Comparison of ENCODE assay signal across 15 mouse cellular contexts in genomic region chr11:56751918-56752317, GRCm38 (mm10).
A peak's percentile ranks its signal among the peaks of the same experiment; 100 is the strongest.
DNase-seq lines count a peak whose midpoint lies in the region; ATAC-seq and TF ChIP-seq lines count a peak whose summit lies in the region.
"Had no signal": no experiment of that assay in that cellular context is flagged by ENCODE, and none has a peak within 500 bp of the region (broad histone marks: within the 10 kb centered on the region; RNA-seq: fewer than 3 reads in every experiment).

No protein-coding gene starts in this region.

- no peak overlapping the region for H3K9ac ChIP-seq in heart, postnatal 0 days (replicated peaks; ENCODE audit: low read depth, low read length)
- H3K9ac ChIP-seq in intestine, postnatal 0 days (ENCODE audit: low read depth, low read length) = no peak overlapping the region
- H3K9ac ChIP-seq: forebrain, embryonic 12.5 days; liver, postnatal 0 days had no signal

- H3K27me3 ChIP-seq in heart, embryonic 10.5 days (ENCODE audit: insufficient read depth, poor library complexity, severe bottlenecking) = no peaks in the 10 kb centered on the region
- H3K27me3 ChIP-seq in heart, postnatal 0 days (ENCODE audit: control insufficient read depth, insufficient read depth, low read length) = no peaks in the 10 kb centered on the region
- H3K27me3 ChIP-seq in intestine, postnatal 0 days (replicated peaks; ENCODE audit: control insufficient read depth, insufficient read depth, low read length) = no peaks in the 10 kb centered on the region
- no peaks in the 10 kb centered on the region for H3K27me3 ChIP-seq in midbrain, embryonic 10.5 days (ENCODE audit: low read depth, poor library complexity, severe bottlenecking)
- H3K27me3 ChIP-seq: forebrain, embryonic 12.5 days had no signal

- no peak overlapping the region for H3K4me3 ChIP-seq in heart, embryonic 10.5 days
- no peak overlapping the region for H3K4me3 ChIP-seq in heart, postnatal 0 days (ENCODE audit: low read depth, low read length)
- no peak overlapping the region for H3K4me3 ChIP-seq in intestine, postnatal 0 days (ENCODE audit: low read depth, low read length)
- H3K4me3 ChIP-seq in midbrain, embryonic 10.5 days = no peak overlapping the region
- H3K4me3 ChIP-seq: forebrain, embryonic 12.5 days; gastrocnemius, adult 2 months had no signal

- 45% methylated on average over 5 of the region's 5 CpGs for WGBS in heart, embryonic 10.5 days
- 25% methylated on average over 5 of the region's 5 CpGs for WGBS in heart, postnatal 0 days
- 60% methylated on average over 5 of the region's 5 CpGs for WGBS in intestine, postnatal 0 days
- WGBS in midbrain, embryonic 10.5 days = 44% methylated on average over 5 of the region's 5 CpGs

- H3K27ac ChIP-seq in heart, embryonic 10.5 days = no peak overlapping the region
- no peak overlapping the region for H3K27ac ChIP-seq in heart, postnatal 0 days (ENCODE audit: low read depth)
- H3K27ac ChIP-seq in intestine, postnatal 0 days (ENCODE audit: low read depth, low read length) = no peak overlapping the region
- H3K27ac ChIP-seq in midbrain, embryonic 10.5 days (replicated peaks) = no peak overlapping the region
- H3K27ac ChIP-seq: forebrain, embryonic 12.5 days; gastrocnemius, adult 2 months; stomach, postnatal 0 days had no signal

- no peak overlapping the region for H3K4me2 ChIP-seq in heart, postnatal 0 days (ENCODE audit: low read depth, low read length)
- no peak overlapping the region for H3K4me2 ChIP-seq in intestine, postnatal 0 days (replicated peaks; ENCODE audit: low read depth)
- H3K4me2 ChIP-seq: forebrain, embryonic 12.5 days had no signal

- peak; percentile 39; the same call in 1 of the 2 replicates for ATAC-seq in heart, postnatal 0 days (ENCODE audit: insufficient read depth, low read depth)
- no peak for ATAC-seq in intestine, postnatal 0 days
- ATAC-seq: liver, postnatal 0 days had no signal

- peak; percentile 11 to 26 for DNase-seq in adrenal gland, adult (ENCODE audit: inconsistent age in 2 of 2, low spot score in 1 of 2)
- no peak for DNase-seq in adrenal gland, postnatal 14 days
- DNase-seq in heart, adult 8-10 months (ENCODE audit: low spot score) = peak; percentile 49
- no peak for DNase-seq in heart, embryonic 10.5 days (ENCODE audit: low spot score)
- peak; percentile 18 for DNase-seq in heart, postnatal 0 days (ENCODE audit: low spot score)
- peak; percentile 4 to 33 for DNase-seq in lung, postnatal 4 days
- no peak for DNase-seq in midbrain, embryonic 10.5 days (ENCODE audit: low spot score)
- DNase-seq: cerebellum, adult 11-12 months; gastrocnemius, adult 2 months; kidney, adult 9 months; liver, postnatal 0 days; thymus, postnatal 36 days had no signal

- H3K36me3 ChIP-seq in heart, embryonic 10.5 days = no peaks in the 10 kb centered on the region
- H3K36me3 ChIP-seq in heart, postnatal 0 days (replicated peaks; ENCODE audit: control insufficient read depth, insufficient read depth, low read length) = no peaks in the 10 kb centered on the region
- H3K36me3 ChIP-seq in intestine, postnatal 0 days (ENCODE audit: control insufficient read depth, insufficient read depth) = no peaks in the 10 kb centered on the region
- no peaks in the 10 kb centered on the region for H3K36me3 ChIP-seq in midbrain, embryonic 10.5 days
- H3K36me3 ChIP-seq: forebrain, embryonic 12.5 days had no signal

- TF ChIP-seq EP300 in heart, postnatal 0 days (IDR thresholded peaks at IDR 0.05; ENCODE audit: low read depth) = no peak

- no peak for TF ChIP-seq CTCF in heart, postnatal 0 days (IDR thresholded peaks at IDR 0.05; ENCODE audit: low read depth)
- no peak for TF ChIP-seq CTCF in intestine, postnatal 0 days (IDR thresholded peaks at IDR 0.05; ENCODE audit: low read depth)

- no peaks in the 10 kb centered on the region for H3K9me3 ChIP-seq in heart, embryonic 10.5 days
- H3K9me3 ChIP-seq in heart, postnatal 0 days (replicated peaks; ENCODE audit: control insufficient read depth, low read length) = no peaks in the 10 kb centered on the region
- H3K9me3 ChIP-seq in intestine, postnatal 0 days (ENCODE audit: control insufficient read depth) = no peaks in the 10 kb centered on the region
- H3K9me3 ChIP-seq in midbrain, embryonic 10.5 days (replicated peaks) = no peaks in the 10 kb centered on the region
- H3K9me3 ChIP-seq: forebrain, embryonic 12.5 days had no signal

- no peaks in the 10 kb centered on the region; the same call in 1 of the 2 replicates for H3K4me1 ChIP-seq in heart, embryonic 10.5 days
- no peaks in the 10 kb centered on the region; the same call in 1 of the 2 replicates for H3K4me1 ChIP-seq in heart, postnatal 0 days (ENCODE audit: control insufficient read depth, insufficient read depth)
- no peaks in the 10 kb centered on the region for H3K4me1 ChIP-seq in intestine, postnatal 0 days (replicated peaks; ENCODE audit: control insufficient read depth, insufficient read depth, low read length)
- peaks cover 17% of the 10 kb centered on the region for H3K4me1 ChIP-seq in midbrain, embryonic 10.5 days

Comparison
In these comparisons a context has a peak if more than half of its experiments do, and no peak if none do; other contexts are left out.
1. DNase-seq: peak in adrenal gland, adult (2 of 2), heart, adult 8-10 months (single experiment), heart, postnatal 0 days (single experiment) and lung, postnatal 4 days (2 of 2); none in adrenal gland, postnatal 14 days (single experiment), heart, embryonic 10.5 days (single experiment) and midbrain, embryonic 10.5 days (single experiment).